Mouse (Mus musculus) neural tube, embryonic 14.5 days (tissue): ENCODE measurements at regions not wholly inside any gene's neighbourhood (a gene's known extent, or its start where the extent isn't known, plus 50 kb on each side); places are given as distances from the start of the nearest gene placed in this dataset.

Source experiments
- ATAC-seq: fragments of 200-750 bp; cut with Nextera tagmentation; 2 replicates; pipeline ENCODE4 v1.8.0; 2017; ENCODE audit warnings: low read depth, mild to moderate bottlenecking, moderate TSS enrichment, moderate library complexity
- H3K27ac ChIP-seq: fragments of 300-500 bp; sonication (generic); 2 replicates; pipeline ENCODE4 v1.5.1; 2014; ENCODE audit warnings: low read depth, mild to moderate bottlenecking, control low read depth, low read length, moderate library complexity, mixed read lengths
- H3K27me3 ChIP-seq: fragments of 300-500 bp; sonication (generic); 2 replicates; pipeline ENCODE4 v1.6.1; 2014; ENCODE audit warnings: low read length; ENCODE audit not compliant: control insufficient read depth, insufficient read depth
- H3K36me3 ChIP-seq: fragments of 300-500 bp; sonication (generic); 2 replicates; pipeline ENCODE4 v1.6.1; 2014; ENCODE audit warnings: low read length, mixed read lengths; ENCODE audit not compliant: control insufficient read depth, insufficient read depth
- H3K4me1 ChIP-seq: fragments of 300-500 bp; sonication (generic); 2 replicates; pipeline ENCODE4 v1.6.1; 2014; ENCODE audit warnings: low read length; ENCODE audit not compliant: control insufficient read depth, insufficient read depth
- H3K4me2 ChIP-seq: fragments of 300-500 bp; sonication (generic); 2 replicates; pipeline ENCODE4 v1.6.1; 2014; ENCODE audit warnings: mild to moderate bottlenecking, low read depth, low read length, control low read depth
- H3K4me3 ChIP-seq: fragments of 300-500 bp; sonication (generic); 2 replicates; pipeline ENCODE4 v1.5.1; 2014; ENCODE audit warnings: low read depth, low read length, control low read depth, mixed read lengths
- H3K9ac ChIP-seq: fragments of 300-500 bp; sonication (generic); replicated peaks from 2 replicates; pipeline ENCODE4 v1.6.1; 2014; ENCODE audit warnings: low read depth, mild to moderate bottlenecking, control low read depth, low read length, mixed read lengths
- H3K9me3 ChIP-seq: fragments of 300-500 bp; sonication (generic); 2 replicates; pipeline ENCODE4 v1.6.1; 2016; ENCODE audit warnings: low read length; ENCODE audit not compliant: control insufficient read depth
- WGBS: fragments of 180-500 bp; shearing (Covaris S2); extraction: QIAGEN DNeasy Blood & Tissue Kit; methylation state at CpG from one replicate; pipeline ENCODE4 v1.1.7; 2014; 5-methylcytosine and 5-hydroxymethylcytosine counted together

DNA sequence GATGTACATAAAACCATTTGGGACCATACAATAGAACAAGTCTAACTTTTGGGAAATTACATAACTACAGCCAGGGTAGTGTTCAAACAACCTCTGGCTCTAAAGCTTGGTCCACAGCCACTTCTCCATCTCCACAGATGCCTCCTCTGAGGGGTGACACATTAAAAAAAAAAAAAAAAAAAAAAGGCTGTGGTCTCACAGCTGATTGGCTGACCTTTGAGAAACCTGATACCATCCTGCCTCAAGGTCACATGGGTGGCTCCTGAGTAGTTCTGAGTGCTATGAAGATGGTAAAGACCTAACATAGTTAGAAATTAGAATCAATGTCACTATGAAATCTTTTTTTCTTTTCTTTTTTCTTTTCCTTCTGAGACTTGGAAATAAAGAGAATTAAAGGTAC is 102.4 kb downstream of the Tmem182 start:
- Histone ChIP-seq H3K27ac (no peak overlapping the region), H3K4me1 (no peaks in the 10 kb centered on the region), H3K4me2 (no peak overlapping the region), H3K36me3 (no peaks in the 10 kb centered on the region), H3K9ac (no peak overlapping the region), H3K4me3 (no peak overlapping the region), H3K9me3 (no peaks in the 10 kb centered on the region), H3K27me3 (no peaks in the 10 kb centered on the region)
- no peak for ATAC-seq

DNA sequence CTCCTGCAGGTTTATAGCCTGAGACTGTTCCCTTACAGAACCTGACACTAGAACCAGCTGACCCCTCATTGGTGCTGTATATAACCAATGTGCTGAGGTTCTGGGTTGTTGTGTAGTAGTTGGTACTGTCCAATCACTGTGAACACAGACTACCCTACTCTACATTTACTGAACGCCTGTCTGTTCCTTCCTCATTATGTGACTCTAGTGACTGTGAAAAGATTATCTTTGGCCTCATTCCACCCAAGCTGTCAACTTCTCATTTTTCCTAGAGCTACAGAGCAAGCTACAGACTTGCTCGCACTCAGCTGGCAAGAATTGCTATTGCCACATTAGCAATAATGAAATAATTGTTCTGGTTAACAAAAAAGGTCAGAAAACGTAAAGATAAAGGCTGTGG is 108.2 kb downstream of the Tmem182 start:
- Histone ChIP-seq H3K4me1 (no peaks in the 10 kb centered on the region), H3K27ac (no peak overlapping the region), H3K27me3 (no peaks in the 10 kb centered on the region), H3K36me3 (no peaks in the 10 kb centered on the region), H3K4me3 (no peak overlapping the region), H3K4me2 (no peak overlapping the region), H3K9ac (no peak overlapping the region), H3K9me3 (no peaks in the 10 kb centered on the region)
- ATAC-seq = no peak
- 65% methylated on average over 3 of the region's 3 CpGs for WGBS

DNA sequence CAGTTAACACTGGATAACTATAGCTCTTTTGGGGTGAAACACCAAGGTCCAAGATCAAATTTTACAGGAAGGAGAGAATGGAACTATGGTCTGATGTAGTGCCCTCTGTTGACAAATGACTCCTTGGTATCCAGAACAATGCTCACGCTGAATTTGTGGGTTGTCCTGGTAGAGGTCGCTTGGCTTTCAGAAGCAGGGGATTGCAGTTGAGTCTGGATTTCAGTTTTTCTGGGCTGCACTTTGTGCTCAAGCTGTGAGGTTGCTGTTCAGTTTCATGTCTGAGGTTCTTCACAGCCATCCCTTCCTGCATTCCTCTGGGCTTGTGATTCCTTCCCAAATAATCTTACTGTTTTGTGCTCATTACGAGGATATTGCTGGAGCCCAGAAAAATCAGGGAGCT is 118.9 kb downstream of the Tmem182 start:
- ATAC-seq = no peak
- WGBS = 84% methylated on average over 3 of the region's 3 CpGs
- no peaks in the 10 kb centered on the region for H3K9me3 ChIP-seq
- no peak overlapping the region for H3K9ac ChIP-seq
- H3K4me2 ChIP-seq = no peak overlapping the region
- H3K36me3 ChIP-seq = no peaks in the 10 kb centered on the region
- H3K4me1 ChIP-seq = no peaks in the 10 kb centered on the region
- no peak overlapping the region for H3K27ac ChIP-seq
- H3K27me3 ChIP-seq = no peaks in the 10 kb centered on the region
- no peak overlapping the region for H3K4me3 ChIP-seq

- H3K4me1 ChIP-seq = no peaks in the 10 kb centered on the region
- H3K36me3 ChIP-seq = no peaks in the 10 kb centered on the region
- H3K27ac ChIP-seq = no peak overlapping the region
- ATAC-seq = no peak
- 72% methylated on average over 7 of the region's 7 CpGs for WGBS
- H3K4me3 ChIP-seq = no peak overlapping the region
- H3K9me3 ChIP-seq = no peaks in the 10 kb centered on the region
- no peak overlapping the region for H3K4me2 ChIP-seq
- H3K9ac ChIP-seq = no peak overlapping the region
- H3K27me3 ChIP-seq = no peaks in the 10 kb centered on the region
Measured at GRCm38 (mm10) chr1:40924780-40925179, 119.4 kb downstream of the Tmem182 start.

DNA sequence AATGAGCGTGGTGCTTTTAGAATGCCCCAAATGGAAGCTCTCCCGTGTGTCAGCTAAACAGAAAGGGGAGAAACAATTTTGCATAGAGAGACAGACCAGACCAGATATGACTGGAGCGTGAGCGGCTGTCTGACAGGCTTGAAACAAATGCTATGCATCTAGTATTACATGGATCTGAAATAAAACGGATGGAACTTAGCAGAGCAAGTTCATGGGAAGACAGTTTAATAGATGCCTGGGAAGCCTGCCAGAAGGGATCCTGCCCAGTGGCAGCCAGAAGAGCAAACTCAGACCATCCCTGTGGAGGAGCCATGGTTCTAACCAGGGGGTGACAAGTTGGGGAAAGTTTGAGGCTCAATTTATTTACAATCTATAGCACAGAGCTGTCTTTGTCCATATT is 126.0 kb downstream of the Tmem182 start:
- Histone ChIP-seq H3K27me3 (no peaks in the 10 kb centered on the region), H3K9me3 (no peaks in the 10 kb centered on the region), H3K36me3 (no peaks in the 10 kb centered on the region), H3K4me3 (no peak overlapping the region), H3K4me2 (no peak overlapping the region), H3K9ac (no peak overlapping the region), H3K27ac (no peak overlapping the region), H3K4me1 (no peaks in the 10 kb centered on the region)
- WGBS = 82% methylated on average over 5 of the region's 5 CpGs
- ATAC-seq = no peak

DNA sequence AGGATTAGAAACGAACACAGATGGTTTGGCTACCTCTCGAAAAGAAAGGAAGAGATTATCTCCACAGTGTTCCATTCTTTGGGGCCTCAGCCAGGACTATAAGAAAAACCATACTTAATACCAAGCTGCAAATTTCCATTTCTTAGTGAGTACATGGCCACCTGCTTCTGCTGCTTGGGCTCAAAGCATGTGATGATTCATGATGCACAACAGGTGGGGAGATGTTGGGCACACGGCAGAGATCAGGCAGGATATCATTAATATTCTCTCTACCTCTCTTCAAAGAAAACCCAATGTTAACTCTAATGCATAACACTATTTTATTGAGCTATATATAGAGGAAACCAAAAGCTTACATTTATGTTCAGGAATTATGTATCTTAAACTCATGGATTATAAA is 131.3 kb downstream of the Tmem182 start:
- Histone ChIP-seq H3K27me3 (no peaks in the 10 kb centered on the region), H3K4me1 (no peaks in the 10 kb centered on the region), H3K36me3 (no peaks in the 10 kb centered on the region), H3K9me3 (no peaks in the 10 kb centered on the region), H3K4me3 (no peak overlapping the region), H3K4me2 (no peak overlapping the region), H3K9ac (no peak overlapping the region), H3K27ac (no peak overlapping the region)
- 86% methylated on average over 3 of the region's 3 CpGs for WGBS
- ATAC-seq = no peak

GRCm38 (mm10) chr1:40942751-40943150 is 137.3 kb downstream of the Tmem182 start:
- Histone ChIP-seq H3K9ac (no peak overlapping the region), H3K4me2 (no peak overlapping the region), H3K4me1 (no peaks in the 10 kb centered on the region), H3K36me3 (no peaks in the 10 kb centered on the region), H3K27ac (no peak overlapping the region), H3K4me3 (no peak overlapping the region), H3K9me3 (no peaks in the 10 kb centered on the region), H3K27me3 (no peaks in the 10 kb centered on the region)
- 95% methylated on average over 14 of the region's 14 CpGs for WGBS
- ATAC-seq = no peak

DNA sequence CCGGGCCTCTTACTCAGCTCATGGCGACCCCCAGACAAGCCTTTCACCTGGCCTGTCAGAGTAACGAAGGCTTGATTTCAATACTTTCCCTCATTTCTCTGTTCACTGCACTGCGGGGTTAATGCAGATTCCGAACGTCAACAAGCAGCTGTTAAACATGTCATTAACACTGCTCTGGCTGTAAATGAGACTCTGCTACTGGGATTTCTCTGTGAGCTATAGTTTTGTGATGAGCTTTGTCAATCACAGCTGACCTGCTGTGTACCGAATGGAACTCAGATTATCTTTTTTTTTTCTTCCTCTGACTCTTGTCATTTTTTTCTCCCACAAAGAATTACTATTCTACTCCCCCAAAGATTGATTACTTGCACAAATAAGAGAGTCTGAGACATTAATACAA is 137.8 kb downstream of the Tmem182 start:
- 60% methylated on average over 7 of the region's 7 CpGs for WGBS
- Histone ChIP-seq H3K9ac (no peak overlapping the region), H3K4me1 (no peaks in the 10 kb centered on the region), H3K4me3 (no peak overlapping the region), H3K27ac (no peak overlapping the region), H3K27me3 (no peaks in the 10 kb centered on the region), H3K4me2 (no peak overlapping the region), H3K36me3 (no peaks in the 10 kb centered on the region), H3K9me3 (no peaks in the 10 kb centered on the region)
- no peak for ATAC-seq

DNA sequence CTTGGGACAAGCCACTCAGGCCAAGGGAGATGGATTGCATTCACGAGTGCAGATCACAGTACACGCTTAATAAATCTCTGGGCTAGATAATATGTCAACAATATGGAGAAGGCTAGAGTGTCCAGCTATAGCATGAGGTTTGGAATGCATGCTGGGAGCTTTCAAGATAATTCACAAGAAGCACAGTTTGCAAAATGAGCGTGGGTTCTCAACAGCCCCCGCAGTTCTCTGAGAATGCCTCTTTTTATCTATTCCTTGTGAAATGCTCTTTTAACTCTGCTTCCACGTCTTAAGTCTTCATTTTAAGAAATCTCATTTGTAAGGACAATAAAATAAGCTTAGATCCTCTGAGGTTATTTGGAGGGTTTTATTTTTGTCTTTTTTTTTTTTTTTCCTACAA is 145.2 kb downstream of the Tmem182 start:
- 78% methylated on average over 5 of the region's 5 CpGs for WGBS
- no peaks in the 10 kb centered on the region for H3K9me3 ChIP-seq
- H3K27me3 ChIP-seq = no peaks in the 10 kb centered on the region
- ATAC-seq = no peak
- no peak overlapping the region for H3K4me3 ChIP-seq
- no peak overlapping the region for H3K27ac ChIP-seq
- H3K4me2 ChIP-seq = no peak overlapping the region
- no peaks in the 10 kb centered on the region for H3K36me3 ChIP-seq
- H3K9ac ChIP-seq = no peak overlapping the region
- H3K4me1 ChIP-seq = no peaks in the 10 kb centered on the region

DNA sequence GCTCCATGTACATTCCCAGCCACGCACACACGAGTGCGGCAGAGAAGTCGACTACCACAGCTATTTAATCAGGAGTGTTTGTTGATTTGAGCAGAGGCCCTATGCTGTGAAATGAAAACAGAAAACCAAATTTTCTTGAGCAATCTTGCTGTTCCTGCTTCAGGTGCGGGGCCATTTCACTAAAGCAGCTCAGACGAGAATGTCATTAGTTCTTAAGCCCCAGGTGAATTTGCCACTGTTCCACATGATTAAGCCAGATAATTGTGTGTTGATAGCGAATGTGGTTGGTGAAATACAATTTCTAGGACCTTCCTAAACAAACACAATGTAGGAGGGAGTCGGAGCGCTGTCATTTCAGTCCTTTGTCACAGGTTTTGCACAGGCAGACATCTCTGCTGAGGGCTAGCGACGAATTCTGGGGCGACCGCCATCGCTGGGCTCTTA is 149.3 kb downstream of the Tmem182 start:
- ATAC-seq = peak; percentile 44; the same call in 1 of the 2 replicates
- peak overlapping the region; percentile 36; the same call in 1 of the 2 replicates for H3K27ac ChIP-seq

More for the DNA sequence above, 149.3 kb downstream of the Tmem182 start:
- no peak overlapping the region for H3K9ac ChIP-seq
- no peaks in the 10 kb centered on the region for H3K4me1 ChIP-seq
- no peak overlapping the region for H3K4me2 ChIP-seq
- no peaks in the 10 kb centered on the region for H3K27me3 ChIP-seq
- H3K4me3 ChIP-seq = no peak overlapping the region
- WGBS = 78% methylated on average over 14 of the region's 14 CpGs
- H3K9me3 ChIP-seq = no peaks in the 10 kb centered on the region
- H3K36me3 ChIP-seq = no peaks in the 10 kb centered on the region
